Mouse (Mus musculus) myocyte (in vitro differentiated cells): ENCODE data around the gene Tmem63b.

Experiments
- E2F4 ChIP-seq: IDR thresholded peaks from one replicate; pipeline ENCODE4 v1.6.1; 2011; ENCODE audit warnings: mild to moderate bottlenecking, control low read depth, moderate library complexity; ENCODE audit not compliant: insufficient read depth
- MAX ChIP-seq: IDR thresholded peaks from one replicate; pipeline ENCODE4 v1.6.1; 2011; ENCODE audit warnings: low read depth, mild to moderate bottlenecking, control low read depth
- MYOD1 ChIP-seq, 3 experiments: IDR thresholded peaks; one replicate each; pipeline ENCODE4 v1.6.1; 2011; ENCODE audit warnings: control low read depth in 2 of 3, low read depth in 2 of 3, mild to moderate bottlenecking in 2 of 3, moderate library complexity in 1 of 3; ENCODE audit not compliant: insufficient read length in 2 of 3, control insufficient read depth in 1 of 3
- POLR2A ChIP-seq: IDR thresholded peaks from one replicate; pipeline ENCODE4 v1.6.1; 2011; ENCODE audit warnings: low read depth, mild to moderate bottlenecking, control low read depth, moderate library complexity; ENCODE audit not compliant: insufficient read length
- POLR2AphosphoS2 ChIP-seq: IDR thresholded peaks from one replicate; pipeline ENCODE4 v1.6.1; 2011; ENCODE audit warnings: low read depth, control low read depth; ENCODE audit not compliant: insufficient read length
- SRF ChIP-seq: IDR thresholded peaks from one replicate; pipeline ENCODE4 v1.6.1; 2011; ENCODE audit warnings: low read depth; ENCODE audit not compliant: control insufficient read depth, insufficient read length
- TCF12 ChIP-seq: IDR thresholded peaks from one replicate; pipeline ENCODE4 v1.6.1; 2011; ENCODE audit warnings: mild to moderate bottlenecking, control low read depth; ENCODE audit not compliant: poor library complexity, insufficient read depth, severe bottlenecking
- USF1 ChIP-seq: IDR thresholded peaks from one replicate; pipeline ENCODE4 v1.6.1; 2011; ENCODE audit warnings: low read depth, mild to moderate bottlenecking, control low read depth, moderate library complexity

GRCm38 (mm10) chr17:45727481-45727880 is 40.8 kb upstream of the Tmem63b start:
- no peak for TF ChIP-seq POLR2A
- TF ChIP-seq MAX = no peak
- TF ChIP-seq SRF = no peak
- TF ChIP-seq POLR2AphosphoS2 = no peak
- no peak for TF ChIP-seq TCF12
- no peak for TF ChIP-seq E2F4
- TF ChIP-seq USF1 = no peak
- no peak for TF ChIP-seq MYOD1 (IDR thresholded peaks at IDR 0.05; ENCODE audit: control insufficient read depth in 1 of 3, insufficient read length in 2 of 3, low read depth in 2 of 3)
